Mouse (Mus musculus) common myeloid progenitor, adult 5-6 weeks (primary cell): Measurements from ENCODE around the gene Ggt1. TPM values are rescaled to one million over a fixed set of nuclear protein-coding genes. Genes with fewer than 3 reads are reported as not detected.
A peak's percentile ranks its signal among the peaks of the same experiment; 100 is the strongest.
"Not testable (repeated sequence)": the region's sequence is repeated elsewhere in the genome, so short reads cannot be mapped to it uniquely, and the experiment has no call there.

Experiments used
- ATAC-seq: replicated peaks from 2 replicates; pipeline ENCODE4 v1.8.0; 2016; ENCODE audit warnings: low read depth, mild to moderate bottlenecking, moderate TSS enrichment, inconsistent platforms; ENCODE audit not compliant: poor library complexity, severe bottlenecking
- total RNA-seq: library from RNA; stranded (forward); fragments of 200-1000, 187-1606 nt; gene quantifications from 2 replicates; pipeline ENCODE4 v1.2.3, GENCODE M21; 2017

Ggt1 gene
- total RNA-seq, 1 experiment from 2014 or later = 0.23 TPM

DNA sequence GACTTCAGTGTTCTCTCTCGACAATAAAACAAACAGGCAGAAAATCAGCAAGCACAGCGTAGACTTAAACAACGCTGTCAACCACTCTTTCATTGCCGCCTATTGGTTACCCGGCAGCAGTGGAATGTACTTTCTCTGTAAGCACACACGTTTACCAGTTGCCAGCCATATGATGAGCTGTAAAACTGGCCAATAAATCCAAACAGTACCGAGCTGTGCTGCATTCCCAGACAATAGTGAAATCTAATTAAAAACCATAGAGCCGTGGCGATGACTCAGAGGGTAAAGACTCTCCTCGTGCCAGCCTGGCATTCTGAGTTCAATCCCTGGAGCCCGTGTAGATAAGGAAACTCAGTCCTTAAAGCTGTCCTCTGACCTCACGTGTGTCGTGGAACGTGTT is 12.9 kb upstream of the Ggt1 start:
- no peak for ATAC-seq

DNA sequence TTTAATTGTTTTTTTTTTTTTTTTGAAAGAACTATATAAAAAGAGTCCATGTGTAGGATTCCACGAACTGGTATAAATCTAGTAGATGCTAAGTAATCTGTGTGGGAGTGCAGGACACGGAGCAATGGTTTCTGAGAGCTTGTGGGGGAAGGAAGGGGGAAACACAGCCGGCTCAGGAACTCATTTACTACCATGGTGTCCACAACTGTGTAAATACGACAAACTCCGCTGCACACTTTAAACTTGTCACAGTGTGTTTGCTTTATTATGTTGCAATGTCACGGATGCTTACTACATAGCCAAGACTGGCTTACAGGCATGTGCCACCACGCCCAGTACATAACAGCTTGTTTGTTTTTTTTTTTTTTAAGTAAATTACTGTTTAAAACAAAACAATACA is 11.5 kb upstream of the Ggt1 start:
- no peak for ATAC-seq

DNA sequence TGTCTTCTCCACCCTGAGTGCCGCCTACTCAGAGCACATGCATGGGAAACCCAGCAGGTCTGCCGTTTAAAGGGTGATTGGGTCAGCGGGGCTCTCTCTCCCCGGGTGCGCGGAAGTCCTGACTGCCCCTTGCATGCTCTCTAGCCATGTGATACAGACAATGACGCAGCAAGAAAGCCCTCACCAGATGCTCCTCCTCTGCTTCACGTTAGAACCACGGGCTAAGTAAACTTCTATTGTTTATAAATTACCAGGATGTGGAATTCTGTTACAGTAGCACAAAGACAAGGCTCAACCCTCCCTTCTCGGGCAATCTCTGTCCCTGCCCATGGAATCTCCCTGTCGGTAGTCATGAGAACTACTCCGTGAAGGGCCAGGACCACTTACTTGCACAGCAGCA is 10.2 kb upstream of the Ggt1 start:
- ATAC-seq = peak; percentile 74

DNA sequence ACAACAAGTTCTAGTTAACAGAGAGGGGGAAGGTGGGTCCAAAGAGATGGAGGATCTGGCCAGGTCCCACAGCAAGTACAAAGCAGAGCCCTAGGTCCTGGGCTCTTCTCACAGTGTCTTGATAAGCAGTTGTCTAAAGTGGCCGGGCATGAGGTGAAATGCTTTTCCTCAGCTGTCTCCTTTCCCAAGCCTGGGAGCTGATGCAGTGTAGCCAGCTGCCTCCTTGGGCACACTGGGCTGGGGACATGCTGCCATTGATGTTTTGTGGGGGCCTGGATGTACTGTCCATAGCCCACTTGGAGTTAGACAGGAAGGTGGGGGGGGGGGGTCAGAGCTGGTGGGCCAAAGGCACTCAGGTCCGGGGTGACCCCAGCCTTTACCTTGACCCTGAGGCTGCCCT is 9.3 kb upstream of the Ggt1 start:
- no peak for ATAC-seq

DNA sequence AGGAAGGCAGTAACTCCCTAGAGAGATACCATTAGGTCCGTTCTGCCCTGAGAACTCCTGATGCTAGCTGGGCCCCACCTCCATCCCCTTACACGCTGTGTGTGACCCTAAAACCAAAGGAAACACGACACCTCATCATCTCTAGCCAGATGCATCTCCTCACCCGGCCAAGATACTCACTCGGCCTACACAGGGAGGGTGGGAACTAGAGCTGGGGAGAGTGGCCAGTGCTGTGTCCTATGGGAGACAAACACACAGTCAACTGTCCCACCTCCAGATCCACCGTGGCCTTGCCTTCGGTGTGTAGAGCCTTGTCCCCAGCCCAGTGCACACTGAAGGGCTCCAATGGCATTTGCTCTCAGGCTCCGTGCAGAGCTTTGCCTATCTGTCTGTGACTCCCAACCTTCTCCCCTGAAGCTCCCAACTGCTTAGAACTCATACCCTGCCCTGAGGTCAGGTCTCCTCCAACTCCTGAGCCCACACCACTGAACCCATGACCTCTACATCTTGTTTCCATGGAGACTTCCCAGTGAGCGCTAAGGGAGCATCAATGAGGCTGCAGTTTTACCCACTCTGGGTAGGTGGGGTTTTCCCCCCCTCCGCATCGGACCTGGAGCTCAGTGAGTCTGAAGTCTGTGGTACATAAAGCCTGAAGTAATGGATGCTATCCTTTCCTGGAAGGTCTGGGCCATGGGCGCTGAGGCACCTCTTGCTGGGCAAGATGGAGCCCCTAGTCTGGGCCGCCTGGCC is 8.5 kb upstream of the Ggt1 start:
- ATAC-seq = no peak

DNA sequence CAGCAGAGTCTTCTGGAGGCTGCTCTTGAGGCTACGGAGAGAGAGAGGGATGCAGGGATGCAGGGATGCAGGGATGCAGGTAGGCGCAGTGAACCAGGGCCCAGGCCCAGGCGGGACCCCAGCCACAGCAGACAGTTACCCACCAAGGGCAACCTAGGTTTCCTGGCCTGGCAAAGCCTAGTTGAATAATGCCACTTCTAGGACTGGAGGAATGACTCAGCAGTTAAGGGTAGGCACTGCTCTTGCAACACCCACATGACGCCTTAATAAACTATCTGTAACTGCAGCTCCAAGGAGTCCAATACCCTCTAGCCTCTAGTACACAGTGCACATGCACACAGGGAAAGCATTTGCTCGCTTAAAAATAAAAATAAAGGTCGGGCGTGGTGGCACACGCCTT is 7.3 kb upstream of the Ggt1 start:
- peak; percentile 77 for ATAC-seq

DNA sequence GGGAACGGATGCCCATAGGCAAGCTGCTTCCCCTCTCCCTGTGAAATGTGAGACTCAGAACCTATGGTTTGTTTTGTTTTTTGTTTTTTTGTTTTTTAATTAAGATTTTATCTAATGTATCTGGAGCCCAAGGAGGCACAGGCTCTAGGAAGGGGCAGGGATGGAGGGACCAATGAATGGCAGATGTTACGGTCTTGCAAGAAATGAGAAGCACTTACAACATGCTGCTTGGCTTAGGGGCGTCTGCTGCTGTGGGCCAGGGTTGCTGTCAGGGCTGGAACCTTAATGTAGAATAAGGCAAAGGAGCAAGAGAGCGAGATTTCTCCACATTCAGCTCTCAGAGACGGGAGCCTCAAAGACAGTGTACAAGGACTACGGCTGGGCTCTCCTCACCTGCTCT is 5.8 kb upstream of the Ggt1 start:
- ATAC-seq = no peak

DNA sequence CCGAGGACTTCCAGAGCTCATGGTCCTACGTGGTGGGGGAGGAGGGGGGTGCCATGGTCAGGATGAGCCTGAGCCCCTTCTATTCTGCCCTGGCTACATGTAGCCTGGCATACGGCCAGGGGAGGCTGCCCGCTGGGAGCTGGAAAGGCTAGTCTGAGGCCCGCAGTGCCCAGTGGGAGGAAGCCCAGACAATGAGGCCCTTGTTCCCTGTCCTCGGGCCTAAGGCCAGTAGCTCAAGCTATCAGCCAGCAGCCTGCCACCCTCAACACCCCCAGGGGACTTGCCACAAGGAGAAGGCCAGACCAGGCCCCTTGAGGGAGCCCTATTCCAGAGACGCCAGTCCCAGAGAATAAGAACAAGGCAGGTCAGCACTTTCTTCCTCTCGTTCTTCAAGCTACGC is 5.4 kb upstream of the Ggt1 start:
- no peak for ATAC-seq

DNA sequence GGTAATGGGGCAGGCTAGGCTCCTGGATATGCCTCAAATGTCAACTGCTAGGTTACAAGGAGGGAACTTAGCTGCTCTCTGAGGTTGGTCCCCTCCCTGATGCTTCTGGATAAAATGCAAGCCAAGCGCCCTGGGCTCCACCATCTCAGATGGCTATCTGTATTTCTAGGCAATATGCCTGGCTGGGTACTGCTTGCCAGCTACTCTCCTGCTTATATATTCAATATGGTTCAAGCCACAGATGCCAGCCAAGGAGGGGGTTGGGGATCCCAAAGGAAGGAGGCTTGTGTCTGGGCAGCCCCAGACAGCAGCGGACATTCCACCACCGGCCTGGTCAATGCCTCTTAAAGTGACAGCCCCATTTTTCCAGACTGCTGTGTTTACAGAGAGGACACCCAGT is 2.9 kb upstream of the Ggt1 start:
- ATAC-seq = no peak

DNA sequence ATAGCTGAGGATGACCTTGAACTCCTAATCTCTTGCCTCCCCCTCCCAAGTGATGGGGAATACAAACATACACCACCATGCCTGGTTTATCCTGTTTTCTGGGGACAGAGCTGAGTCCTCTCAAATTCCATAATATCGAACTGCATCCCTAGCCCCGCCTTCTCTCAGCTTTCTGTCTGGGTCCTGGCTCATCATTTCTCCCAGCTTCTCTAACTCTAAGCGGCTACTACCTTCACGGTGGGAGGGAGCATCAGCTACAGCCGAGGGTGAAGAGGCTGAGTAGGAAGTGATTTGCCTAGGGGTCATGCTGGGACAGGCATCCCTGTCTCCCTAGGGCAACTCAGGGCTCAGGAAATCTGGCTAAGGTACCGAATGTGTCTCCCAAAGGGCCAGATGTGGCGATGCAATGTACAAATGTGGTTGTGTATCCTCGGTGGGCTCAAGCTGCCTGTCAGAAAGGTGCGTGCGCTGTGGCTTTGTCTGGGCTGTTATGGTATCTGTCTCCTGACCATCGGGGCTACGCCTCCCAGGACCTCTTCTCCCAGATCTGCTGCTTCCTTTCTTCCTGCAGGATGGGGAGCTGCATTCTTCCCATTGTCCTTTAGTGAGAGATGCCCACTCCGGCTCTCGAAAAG is 2.2 kb upstream of the Ggt1 start:
- no peak for ATAC-seq

DNA sequence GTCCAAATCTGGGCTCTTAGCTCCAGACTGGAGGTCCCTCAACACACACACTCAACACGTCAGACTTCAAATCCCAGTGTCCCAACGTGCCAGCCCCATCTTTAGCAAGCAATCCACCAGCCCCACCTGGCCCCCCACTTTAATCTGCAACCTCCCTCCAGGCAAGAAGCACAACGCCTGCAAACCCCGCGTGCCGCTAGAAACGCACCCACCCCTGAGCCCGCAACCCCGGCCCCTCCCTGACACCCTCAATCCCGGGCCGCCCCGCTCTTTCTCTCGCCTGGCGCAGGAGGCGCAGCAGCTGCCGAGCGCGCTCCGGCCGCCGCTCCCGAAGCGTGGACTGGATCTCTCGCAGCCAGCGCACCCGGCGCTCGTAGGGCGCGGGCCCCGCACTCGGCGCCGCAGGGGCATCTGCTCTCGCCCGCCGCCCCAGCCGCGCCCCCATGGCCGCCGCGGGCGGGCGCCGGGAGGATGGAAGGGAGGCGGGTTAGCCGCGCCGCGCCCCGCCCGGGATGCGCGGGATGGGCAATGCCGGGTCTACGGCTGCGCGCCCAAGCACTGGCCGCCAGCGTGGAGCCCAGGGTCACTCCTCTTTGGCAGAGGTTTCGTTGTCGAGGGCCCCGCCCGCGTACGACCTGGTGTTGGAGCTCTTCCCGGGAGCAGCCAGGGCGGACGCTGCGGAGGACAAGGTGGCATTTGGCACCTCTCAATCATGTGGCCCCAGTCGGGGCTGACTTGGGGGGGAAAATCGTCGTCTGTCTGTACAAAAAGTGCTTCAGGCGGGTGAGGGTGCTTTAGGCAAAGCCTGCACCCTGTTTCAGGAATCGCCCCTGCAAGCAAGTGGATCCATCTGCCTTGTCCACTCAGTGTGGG is 1.5 kb upstream of the Ggt1 start, which contains the start of gene Lrrc75b:
Gene Lrrc75b (minus strand): TSS at position 655 of the 873 bp plus-strand sequence.
- ATAC-seq = peak; percentile 13

DNA sequence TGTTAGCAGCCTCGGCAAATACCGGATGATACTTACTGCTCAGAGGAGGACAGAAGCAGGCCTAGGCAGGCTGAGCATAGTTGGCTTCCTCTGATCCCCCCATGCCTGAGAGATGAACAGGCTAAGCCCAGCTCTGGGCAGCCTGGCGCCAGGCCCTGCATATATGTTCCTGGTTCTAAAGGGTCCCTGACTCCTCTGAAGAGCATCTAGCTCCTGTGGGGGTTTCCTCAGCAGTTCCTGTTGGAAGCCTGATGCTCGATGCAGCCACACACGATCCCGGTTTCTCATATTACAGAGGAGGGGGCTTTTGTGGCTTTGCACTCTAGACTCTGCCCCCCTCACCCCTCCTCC is 880 bp upstream of the Ggt1 start:
- ATAC-seq = no peak

DNA sequence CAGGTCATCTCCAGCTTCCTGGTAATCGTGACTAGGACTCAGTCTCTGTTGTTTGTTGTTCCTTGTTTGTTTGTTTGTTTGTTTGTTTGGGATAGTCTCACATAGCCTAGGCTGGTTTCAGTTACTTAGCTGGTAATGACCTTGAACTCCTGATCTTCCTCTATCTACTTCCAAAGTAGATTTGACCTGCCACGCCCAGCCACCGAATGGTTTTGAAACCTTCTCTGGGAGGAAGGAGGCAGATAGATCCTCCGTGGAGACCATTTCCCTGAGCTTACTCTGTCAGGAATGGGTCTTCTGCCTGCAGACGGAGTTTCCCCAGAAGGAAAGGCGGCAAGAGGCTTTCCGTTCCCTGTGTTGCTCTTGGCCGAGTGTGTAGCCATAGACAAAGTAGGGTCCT is 1.2 kb downstream of the Ggt1 start:
- no peak for ATAC-seq

DNA sequence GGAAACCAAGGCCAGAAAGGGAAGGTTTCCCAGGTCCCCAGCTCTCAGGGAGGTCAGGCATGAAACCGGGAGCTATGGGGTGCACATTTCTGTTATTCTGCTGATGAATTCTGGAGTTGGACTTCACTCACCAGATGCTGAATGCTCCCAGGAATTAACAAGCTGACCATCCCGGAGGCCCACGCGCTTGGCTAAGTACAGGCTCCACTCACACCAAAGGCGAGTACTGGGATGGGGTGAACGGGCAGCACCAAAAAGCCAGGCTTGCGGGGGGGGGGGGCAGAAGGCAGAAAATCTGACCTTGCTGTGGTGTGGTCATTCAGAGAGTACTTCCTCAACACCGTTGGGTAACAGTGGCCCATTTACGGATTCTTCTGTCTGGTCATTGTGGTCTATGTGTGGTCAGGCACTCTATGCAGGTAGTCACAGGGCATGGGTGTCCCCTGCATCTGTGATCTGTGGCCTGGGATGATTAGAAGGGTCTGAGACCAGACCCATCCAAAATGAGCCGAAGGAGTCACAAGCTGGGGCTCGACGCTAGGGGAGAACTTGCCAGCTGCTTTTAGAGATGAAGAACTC is 3.4 kb downstream of the Ggt1 start:
- peak; percentile 19 for ATAC-seq

DNA sequence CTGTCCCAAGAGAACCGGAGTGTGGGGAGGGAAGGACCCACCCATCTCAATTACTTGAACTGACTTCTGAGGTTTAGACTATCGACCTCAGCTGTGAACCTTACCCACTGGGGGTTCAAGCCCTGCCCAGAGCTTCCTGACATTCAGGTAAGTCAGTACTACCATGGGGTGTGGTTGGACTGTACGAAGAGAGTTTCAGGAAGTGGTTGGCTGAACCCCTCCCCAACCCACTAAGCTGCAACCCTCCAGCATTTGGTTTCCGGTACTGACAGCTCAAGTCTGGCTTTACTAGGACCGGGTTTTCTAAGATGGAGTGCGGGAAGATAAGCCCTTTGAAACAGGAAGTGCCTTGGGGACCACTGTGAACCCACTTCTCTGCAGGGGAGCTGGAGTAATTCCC is 4.0 kb downstream of the Ggt1 start:
- ATAC-seq = peak; percentile 88

DNA sequence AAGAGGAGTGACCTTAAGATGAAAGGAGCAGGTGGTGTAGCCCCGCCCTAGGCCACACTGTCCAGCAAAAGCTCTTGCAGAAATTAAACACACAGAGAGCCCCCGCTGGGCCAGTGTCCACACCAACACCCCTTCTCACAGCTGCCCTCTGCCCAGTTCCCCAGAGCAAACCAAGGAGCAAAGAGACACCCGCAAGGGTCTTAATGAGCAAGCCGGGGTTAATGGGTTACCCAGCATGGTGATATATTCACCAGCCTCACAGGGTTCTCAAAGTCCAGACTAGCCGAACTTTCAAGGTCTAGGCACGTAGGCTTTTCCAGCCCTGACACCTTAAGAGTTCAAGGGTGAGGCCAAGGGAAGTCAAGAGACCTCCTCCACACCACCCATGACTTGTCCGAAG is 4.5 kb downstream of the Ggt1 start:
- no peak for ATAC-seq

DNA sequence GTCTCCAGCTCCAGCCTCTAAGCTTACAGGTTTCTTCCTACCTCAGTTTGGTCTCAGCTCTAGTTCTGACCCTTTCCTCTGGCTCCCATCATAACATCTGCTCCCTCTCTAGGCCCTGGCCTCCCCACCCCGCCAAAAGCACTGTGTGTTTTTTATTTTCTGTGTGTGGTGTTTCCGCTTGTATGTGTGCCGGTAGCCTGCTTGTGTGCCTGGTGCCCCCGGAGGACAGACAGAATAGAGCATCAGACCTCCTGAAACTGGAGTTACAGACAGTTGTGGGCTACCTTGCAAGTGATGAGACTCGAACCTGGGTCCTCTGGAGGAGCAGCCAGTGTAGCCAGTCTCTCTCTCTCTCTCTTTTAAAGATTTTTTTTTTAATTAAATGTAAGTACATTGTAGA is 4.9 kb downstream of the Ggt1 start:
- ATAC-seq = no peak

DNA sequence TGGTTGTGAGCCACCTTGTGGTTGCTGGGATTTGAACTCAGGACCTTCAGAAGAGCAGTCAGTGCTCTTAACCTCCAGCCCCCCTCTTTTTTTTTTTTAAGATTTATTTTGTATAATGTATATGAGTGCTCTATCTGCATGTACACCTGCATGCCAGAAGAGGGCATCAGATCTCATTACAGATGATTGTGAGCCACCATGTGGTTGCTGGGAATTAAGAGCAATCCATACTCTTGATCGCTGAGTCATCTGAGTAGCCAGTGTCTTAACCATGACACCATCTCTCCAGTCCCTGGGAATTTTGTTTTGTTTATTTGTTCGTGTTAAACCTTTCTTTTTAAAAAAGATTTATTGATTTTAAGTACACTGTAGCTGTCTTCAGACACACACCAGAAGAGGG is 5.4 kb downstream of the Ggt1 start:
- ATAC-seq = not testable (repeated sequence)

DNA sequence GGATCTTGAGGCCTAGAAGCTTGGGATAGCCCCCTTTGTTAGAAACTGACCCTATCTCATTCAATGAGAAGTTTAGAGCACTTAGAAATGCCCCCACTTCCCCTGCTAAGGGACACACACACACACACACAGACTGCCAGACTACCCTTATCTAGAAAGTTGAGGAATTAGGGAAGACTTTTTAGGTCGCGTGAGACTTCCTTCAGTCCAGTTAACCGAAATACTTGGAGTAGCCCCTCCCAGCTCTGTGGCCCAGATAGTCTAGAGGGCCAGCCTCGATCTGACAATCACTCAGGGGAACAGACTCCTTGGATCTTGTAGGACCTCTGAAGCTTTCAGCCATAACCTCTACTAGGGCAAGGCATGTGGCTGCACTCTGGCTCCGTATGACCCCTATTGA is 6.6 kb downstream of the Ggt1 start:
- no peak for ATAC-seq

DNA sequence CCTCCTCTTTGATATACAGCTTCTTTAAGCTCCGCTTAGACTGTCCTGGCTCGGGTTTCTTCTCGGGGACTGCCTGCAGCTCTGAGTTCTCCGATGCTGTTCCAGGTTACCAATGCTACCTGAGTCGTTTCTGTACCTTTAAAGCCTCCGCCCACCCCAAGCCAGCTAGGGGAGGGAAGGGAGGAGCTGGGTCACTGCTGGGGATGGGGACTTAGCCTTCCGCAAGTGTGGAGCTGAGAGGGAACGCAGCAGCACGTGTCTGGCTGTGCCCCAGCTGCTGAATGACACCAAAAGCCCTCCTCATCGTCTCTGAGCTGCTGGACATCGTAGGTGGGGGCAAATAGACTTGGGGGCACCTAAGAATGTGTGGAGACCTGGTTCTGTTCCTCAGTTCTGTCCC is 7.0 kb downstream of the Ggt1 start:
- no peak for ATAC-seq

DNA sequence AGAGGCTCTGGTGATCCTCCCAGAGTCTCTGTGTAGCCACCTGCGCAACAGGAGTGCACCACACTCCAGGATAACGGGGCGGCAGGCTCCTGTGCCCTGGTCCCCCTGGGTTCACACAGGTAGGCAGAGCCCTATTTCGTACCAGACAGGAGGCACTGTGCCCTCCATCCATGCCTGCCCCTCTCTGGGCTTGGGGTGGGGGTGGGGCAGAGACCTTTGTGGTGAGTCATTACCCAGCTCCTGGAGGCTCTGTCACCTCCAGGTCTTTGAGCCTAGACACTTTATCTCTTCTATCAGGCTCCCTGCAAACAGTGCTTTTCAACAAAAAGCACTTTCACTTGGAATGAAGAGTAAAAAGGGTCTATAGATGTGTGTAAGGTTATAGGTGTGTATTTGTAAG is 7.4 kb downstream of the Ggt1 start:
- ATAC-seq = no peak
